Mouse (Mus musculus) embryonic fibroblast, embryonic 13.5 days (primary cell): ENCODE measurements at regions not wholly inside any gene's neighbourhood (a gene's known extent, or its start where the extent isn't known, plus 50 kb on each side); places are given as distances from the start of the nearest gene placed in this dataset.

Experiments used
- H3K27ac ChIP-seq: 2 replicates; pipeline ENCODE4 v1.5.1; 2012; ENCODE audit warnings: low read length, control low read depth, inconsistent platforms; ENCODE audit not compliant: insufficient read depth
- H3K4me1 ChIP-seq: 2 replicates; pipeline ENCODE4 v1.6.1; 2011; ENCODE audit warnings: low read length; ENCODE audit not compliant: control insufficient read depth, insufficient read depth
- H3K4me3 ChIP-seq: 2 replicates; pipeline ENCODE4 v1.5.1; 2011; ENCODE audit warnings: mild to moderate bottlenecking, control low read depth, low read length; ENCODE audit not compliant: insufficient read depth
- CTCF ChIP-seq: IDR thresholded peaks from 2 replicates; pipeline ENCODE4 v1.5.1; 2011; ENCODE audit warnings: mild to moderate bottlenecking, control low read depth, low read length, moderate library complexity, borderline replicate concordance; ENCODE audit not compliant: insufficient read depth
- POLR2A ChIP-seq: IDR thresholded peaks from 2 replicates; pipeline ENCODE4 v1.6.1; 2011; ENCODE audit warnings: low read depth, mild to moderate bottlenecking, control low read depth, low read length, moderate library complexity

- Histone ChIP-seq H3K4me3 (no peak overlapping the region), H3K4me1 (no peaks in the 10 kb centered on the region), H3K27ac (no peak overlapping the region)
- TF ChIP-seq POLR2A (no peak), CTCF (no peak)
These were observed 276.9 kb downstream of the Diras2 start for GRCm38 (mm10) chr13:52254185-52254584.

- no peak overlapping the region for H3K4me3 ChIP-seq
- no peak for TF ChIP-seq CTCF
- no peak for TF ChIP-seq POLR2A
- no peaks in the 10 kb centered on the region for H3K4me1 ChIP-seq
- no peak overlapping the region for H3K27ac ChIP-seq
These were observed 275.4 kb downstream of the Diras2 start for GRCm38 (mm10) chr13:52255697-52256096.

DNA sequence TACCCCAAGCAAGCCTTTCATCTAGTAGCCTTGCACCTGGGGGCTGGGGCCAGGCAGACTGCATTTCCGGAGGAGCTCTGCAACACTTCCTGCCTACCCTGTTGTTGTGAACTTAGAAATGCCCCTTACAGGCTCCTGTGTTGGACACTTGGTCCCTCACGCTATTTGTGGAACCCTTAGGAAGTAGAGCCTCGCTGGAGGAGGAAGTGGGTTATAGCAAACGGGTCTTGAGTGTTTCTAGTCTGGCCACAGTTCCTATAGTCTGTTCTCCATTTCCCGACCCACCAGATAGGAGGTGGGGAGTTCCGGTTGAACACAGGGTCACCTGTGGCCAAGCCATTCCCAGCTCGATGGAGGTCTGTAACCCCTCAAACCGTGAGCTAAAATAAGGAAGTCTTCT lies 272.7 kb downstream of the Diras2 start:
- Histone ChIP-seq H3K27ac (no peak overlapping the region), H3K4me3 (no peak overlapping the region), H3K4me1 (no peaks in the 10 kb centered on the region)
- TF ChIP-seq CTCF: no peak
- TF ChIP-seq POLR2A: no peak

DNA sequence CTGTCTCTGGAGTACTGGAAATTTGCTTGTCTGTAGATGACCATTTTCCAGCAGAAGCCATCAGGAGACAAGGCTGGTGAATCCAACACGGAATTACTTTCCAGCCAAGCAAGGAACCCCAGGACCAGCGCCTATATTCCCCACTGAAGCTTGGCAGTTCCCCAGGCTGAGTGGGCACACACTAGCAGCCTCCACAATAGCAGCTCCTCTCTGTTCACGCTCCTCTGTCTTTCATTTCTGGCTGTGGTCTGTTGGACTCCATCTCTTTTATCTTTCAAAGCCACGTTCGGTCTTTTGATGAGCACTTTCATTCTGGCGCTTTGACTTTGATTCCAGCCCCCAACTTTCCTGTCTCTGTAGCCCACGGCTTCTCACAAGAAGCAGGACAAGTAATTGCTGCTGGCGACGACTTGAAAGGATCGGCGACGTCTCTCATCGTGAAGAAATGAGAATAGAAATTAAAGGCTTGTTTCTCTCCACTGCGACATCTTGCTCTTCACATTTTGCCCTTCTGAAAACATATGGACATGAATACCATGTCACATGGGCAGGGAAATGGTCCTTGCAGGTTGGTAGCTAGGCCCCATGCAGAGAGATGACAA lies 268.0 kb downstream of the Diras2 start:
- H3K27ac ChIP-seq: no peak overlapping the region
- no peaks in the 10 kb centered on the region for H3K4me1 ChIP-seq
- no peak overlapping the region for H3K4me3 ChIP-seq
- TF ChIP-seq POLR2A: no peak
- TF ChIP-seq CTCF: no peak

GRCm38 (mm10) chr13:52268279-52268678 lies 262.8 kb downstream of the Diras2 start:
- Histone ChIP-seq H3K4me3 (no peak overlapping the region), H3K4me1 (no peaks in the 10 kb centered on the region), H3K27ac (no peak overlapping the region)
- TF ChIP-seq POLR2A (no peak), CTCF (no peak)

DNA sequence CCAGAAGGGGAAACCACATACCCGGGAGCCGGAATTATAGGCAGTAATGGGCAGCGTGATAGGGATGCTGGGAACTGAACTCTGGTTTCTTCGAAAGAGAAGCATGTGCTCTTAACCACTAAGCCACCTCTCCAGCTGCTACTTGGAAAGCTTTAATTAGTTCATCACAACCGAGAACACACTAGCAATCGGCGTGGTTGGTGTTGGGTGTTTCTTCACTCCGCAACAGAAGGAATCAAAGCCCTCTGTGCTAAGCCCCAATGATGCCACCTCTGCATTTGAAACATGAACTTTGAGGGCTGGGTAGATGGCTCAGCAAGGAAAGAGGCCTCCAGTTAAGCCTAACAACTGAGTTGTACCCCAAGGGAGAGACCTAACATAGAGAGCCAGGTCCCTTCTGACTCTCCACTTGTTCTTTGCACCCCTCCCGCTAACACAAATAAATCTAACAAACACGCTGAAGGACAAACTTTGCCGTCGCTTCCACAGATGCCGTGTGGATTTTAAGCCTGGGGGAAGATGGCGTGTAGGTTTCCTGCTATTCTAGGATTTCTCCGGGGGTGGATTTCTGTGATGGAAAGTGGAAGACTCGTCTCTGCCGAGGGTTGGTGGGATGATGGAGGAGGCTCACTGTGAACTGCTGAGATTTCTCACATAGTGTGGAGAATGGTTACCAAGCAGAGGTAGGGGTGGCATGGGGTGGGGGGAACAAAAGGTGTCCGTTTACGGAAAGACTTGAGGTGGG lies 257.4 kb downstream of the Diras2 start:
- Histone ChIP-seq H3K4me3 (no peak overlapping the region), H3K27ac (no peak overlapping the region), H3K4me1 (peaks cover 2% of the 10 kb centered on the region; the same call in 1 of the 2 replicates)
- no peak for TF ChIP-seq CTCF
- TF ChIP-seq POLR2A: no peak

- H3K4me1 ChIP-seq: peaks cover 2% of the 10 kb centered on the region; the same call in 1 of the 2 replicates
- TF ChIP-seq CTCF (no peak), POLR2A (no peak)
- H3K4me3 ChIP-seq: no peak overlapping the region
- no peak overlapping the region for H3K27ac ChIP-seq
These were observed 255.9 kb downstream of the Diras2 start for GRCm38 (mm10) chr13:52275196-52275595.

DNA sequence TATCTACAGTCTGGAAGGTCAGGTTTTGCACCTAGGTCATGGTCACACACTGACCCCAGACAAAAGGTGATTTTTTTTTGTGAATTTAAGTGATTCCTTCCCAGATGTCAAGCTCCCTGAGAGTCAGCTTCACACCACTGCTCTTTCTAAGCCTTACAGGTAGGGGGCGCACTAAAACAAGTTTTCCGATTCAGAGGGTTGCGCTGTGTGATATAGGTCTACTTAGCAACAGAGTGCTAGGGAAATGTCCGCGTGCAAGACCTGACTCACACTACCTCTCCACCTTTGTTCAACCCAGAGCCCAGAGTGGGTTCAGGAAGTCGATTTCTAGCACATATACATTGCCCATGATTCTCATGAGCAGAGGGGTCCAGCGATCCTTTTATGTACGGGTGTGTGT lies 255.4 kb downstream of the Diras2 start:
- Histone ChIP-seq H3K27ac (no peak overlapping the region), H3K4me3 (no peak overlapping the region), H3K4me1 (peaks cover 2% of the 10 kb centered on the region; the same call in 1 of the 2 replicates)
- TF ChIP-seq CTCF: peak; percentile 30; the same call in 1 of the 2 replicates
- TF ChIP-seq POLR2A: no peak

GRCm38 (mm10) chr13:52277195-52277594 lies 253.9 kb downstream of the Diras2 start:
- TF ChIP-seq CTCF (no peak), POLR2A (no peak)
- H3K27ac ChIP-seq: no peak overlapping the region
- H3K4me1 ChIP-seq: peaks cover 2% of the 10 kb centered on the region; the same call in 1 of the 2 replicates
- no peak overlapping the region for H3K4me3 ChIP-seq

GRCm38 (mm10) chr13:52278831-52279230 lies 252.2 kb downstream of the Diras2 start:
- TF ChIP-seq CTCF (no peak), POLR2A (no peak)
- no peak overlapping the region for H3K4me3 ChIP-seq
- peak overlapping the region; percentile 41 for H3K27ac ChIP-seq
- peaks cover 2% of the 10 kb centered on the region; the same call in 1 of the 2 replicates for H3K4me1 ChIP-seq

DNA sequence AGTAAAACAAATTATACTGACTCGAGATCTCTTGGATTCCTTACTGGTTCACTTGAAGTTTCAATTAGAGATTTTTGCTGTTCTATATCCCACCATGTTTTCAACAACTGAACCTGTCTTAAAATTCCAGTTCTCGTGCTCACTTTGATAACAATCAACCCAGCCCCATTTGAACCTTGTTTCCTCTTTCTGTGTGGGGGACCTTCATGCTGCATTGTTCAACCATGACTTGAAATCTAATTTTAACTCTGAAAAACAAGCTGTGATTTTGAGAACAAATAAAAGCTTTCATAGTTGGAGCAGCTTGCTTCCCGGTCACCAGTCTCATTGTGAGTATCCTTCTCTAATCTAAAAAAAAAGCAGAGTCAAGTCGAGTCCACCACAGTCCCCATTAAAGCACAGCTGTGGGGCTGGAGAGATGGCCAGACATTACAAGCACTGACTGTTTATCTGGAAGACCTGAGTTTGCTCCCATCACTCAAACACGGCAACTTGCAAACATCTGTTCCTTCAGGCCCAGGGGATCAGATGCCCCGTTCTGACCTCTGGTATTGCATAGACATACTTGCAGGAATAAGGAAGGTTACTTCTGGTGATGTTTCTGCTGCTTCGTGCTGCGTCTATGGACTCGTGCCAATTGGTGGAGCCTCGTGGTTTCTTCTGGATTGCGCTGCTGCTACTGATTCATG lies 251.7 kb downstream of the Diras2 start:
- Histone ChIP-seq H3K4me1 (peaks cover 2% of the 10 kb centered on the region; the same call in 1 of the 2 replicates), H3K27ac (peak overlapping the region; percentile 37), H3K4me3 (no peak overlapping the region)
- TF ChIP-seq POLR2A (no peak), CTCF (no peak)
